Mouse (Mus musculus): Measurements from ENCODE around the gene Hlx. TPM values are rescaled to one million over a fixed set of nuclear protein-coding genes. Genes with fewer than 3 reads are reported as not detected.
A peak's percentile ranks its signal among the peaks of the same experiment; 100 is the strongest.

Gene Hlx
- polyA plus RNA-seq, 1 experiment from 2014 or later: 20.2 TPM

DNA sequence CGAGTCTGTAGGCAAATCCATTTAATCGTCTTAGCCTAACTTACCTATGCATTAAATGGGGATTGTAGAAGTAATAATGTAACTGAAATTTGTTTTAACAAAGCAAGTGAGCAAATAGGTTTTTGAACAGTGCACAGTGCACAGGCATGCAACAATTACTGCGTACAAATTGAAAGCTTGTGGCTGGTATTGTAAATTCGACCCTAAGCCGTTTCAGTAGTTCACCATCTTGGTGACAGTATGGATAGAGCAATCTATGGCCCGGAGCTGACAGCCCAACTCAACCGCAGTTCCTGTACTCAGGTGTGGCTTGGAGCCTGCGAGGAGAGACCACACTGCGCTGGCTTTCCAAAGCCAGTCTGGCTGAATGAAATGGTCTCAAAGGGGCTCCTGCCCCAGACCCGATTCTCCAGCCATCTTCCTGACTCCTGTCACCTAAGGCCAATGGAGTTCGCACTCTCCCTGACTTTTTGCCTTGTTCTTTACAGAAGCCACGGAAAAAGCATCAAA is 14.7 kb downstream of the Hlx start:
- H3K4me1 ChIP-seq (replicated peaks; ENCODE audit: control insufficient read depth, insufficient read depth, low read length): no peaks in the 10 kb centered on the region
- H3K36me3 ChIP-seq (ENCODE audit: control insufficient read depth, insufficient read depth): no peaks in the 10 kb centered on the region
- H3K4me2 ChIP-seq (replicated peaks; ENCODE audit: low read depth): no peak overlapping the region
- ATAC-seq: no peak
- no peak overlapping the region for H3K9ac ChIP-seq (ENCODE audit: low read depth, low read length)
- no peak overlapping the region for H3K27ac ChIP-seq (ENCODE audit: low read depth, low read length)
- no peaks in the 10 kb centered on the region for H3K9me3 ChIP-seq (ENCODE audit: control insufficient read depth)
- H3K27me3 ChIP-seq (replicated peaks; ENCODE audit: control insufficient read depth, insufficient read depth, low read length): peaks cover 69% of the 10 kb centered on the region
- WGBS: 31% methylated on average over 12 of the region's 12 CpGs
- TF ChIP-seq CTCF (IDR thresholded peaks at IDR 0.05; ENCODE audit: low read depth): no peak
- 0 out of 2 replicates have a peak overlapping the region, but pooled peaks have one; percentile 17 for H3K4me3 ChIP-seq (ENCODE audit: low read depth, low read length)

DNA sequence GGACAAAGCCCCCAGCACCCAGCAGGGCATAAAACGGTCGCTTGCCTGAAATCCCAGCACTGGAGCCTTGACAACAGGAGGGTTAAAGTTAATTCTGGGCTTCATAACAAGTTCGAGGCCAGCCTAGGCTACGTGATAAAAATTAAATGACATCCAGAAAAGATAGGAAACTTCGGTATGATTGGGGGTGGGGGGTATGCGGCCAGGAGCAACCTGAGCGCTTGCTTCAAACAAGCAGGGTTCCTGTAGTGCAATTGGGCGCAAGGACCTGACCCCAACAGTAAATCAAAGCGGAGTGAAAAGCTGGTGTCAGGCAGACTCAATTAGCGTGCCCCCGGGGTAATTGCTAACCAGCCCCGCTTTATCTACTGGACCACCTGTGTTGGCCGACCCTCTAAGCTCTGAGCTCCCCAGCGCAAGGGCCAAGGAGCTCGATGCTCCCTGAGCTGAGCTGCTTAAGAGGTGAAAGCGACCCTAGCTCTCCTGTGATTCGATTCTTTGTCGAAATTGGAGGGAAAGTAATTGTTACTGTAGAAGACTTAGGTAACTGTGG is 15.3 kb downstream of the Hlx start:
- Histone ChIP-seq H3K4me1 (replicated peaks; ENCODE audit: control insufficient read depth, insufficient read depth, low read length) (no peaks in the 10 kb centered on the region), H3K36me3 (ENCODE audit: control insufficient read depth, insufficient read depth) (no peaks in the 10 kb centered on the region), H3K27me3 (replicated peaks; ENCODE audit: control insufficient read depth, insufficient read depth, low read length) (peaks cover 63% of the 10 kb centered on the region), H3K4me2 (replicated peaks; ENCODE audit: low read depth) (no peak overlapping the region), H3K9me3 (ENCODE audit: control insufficient read depth) (no peaks in the 10 kb centered on the region), H3K27ac (ENCODE audit: low read depth, low read length) (no peak overlapping the region), H3K9ac (ENCODE audit: low read depth, low read length) (no peak overlapping the region), H3K4me3 (ENCODE audit: low read depth, low read length) (no peak overlapping the region)
- no peak for ATAC-seq
- TF ChIP-seq CTCF (IDR thresholded peaks at IDR 0.05; ENCODE audit: low read depth): no peak
- 20% methylated on average over 18 of the region's 18 CpGs for WGBS

DNA sequence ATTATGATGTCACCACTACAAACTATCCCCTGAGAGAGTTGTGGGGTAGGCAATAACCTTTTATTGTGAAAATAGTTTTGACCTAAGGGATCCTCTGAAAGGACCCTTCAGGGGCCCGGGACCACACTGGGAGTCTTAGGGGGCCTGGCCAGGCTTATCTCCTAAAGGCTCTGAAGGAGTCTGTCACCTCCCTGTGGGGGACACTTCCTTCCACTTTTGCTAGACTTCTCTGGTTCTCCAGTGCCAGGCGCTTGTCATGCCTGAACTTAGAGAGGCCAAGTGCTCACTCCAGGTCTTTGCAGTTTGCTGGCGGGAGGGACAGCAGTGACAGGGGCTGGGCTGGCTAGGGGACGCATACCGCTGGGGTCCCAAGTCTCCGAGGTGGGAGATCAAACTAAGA is 16.3 kb downstream of the Hlx start:
- WGBS: 25% methylated on average over 6 of the region's 6 CpGs
- H3K27me3 ChIP-seq (replicated peaks; ENCODE audit: control insufficient read depth, insufficient read depth, low read length): peaks cover 54% of the 10 kb centered on the region
- TF ChIP-seq CTCF (IDR thresholded peaks at IDR 0.05; ENCODE audit: low read depth): no peak
- H3K36me3 ChIP-seq (ENCODE audit: control insufficient read depth, insufficient read depth): no peaks in the 10 kb centered on the region
- H3K4me3 ChIP-seq (ENCODE audit: low read depth, low read length): no peak overlapping the region
- ATAC-seq: no peak
- no peak overlapping the region for H3K9ac ChIP-seq (ENCODE audit: low read depth, low read length)
- H3K9me3 ChIP-seq (ENCODE audit: control insufficient read depth): no peaks in the 10 kb centered on the region
- no peak overlapping the region for H3K27ac ChIP-seq (ENCODE audit: low read depth, low read length)
- no peaks in the 10 kb centered on the region for H3K4me1 ChIP-seq (replicated peaks; ENCODE audit: control insufficient read depth, insufficient read depth, low read length)
- no peak overlapping the region for H3K4me2 ChIP-seq (replicated peaks; ENCODE audit: low read depth)

DNA sequence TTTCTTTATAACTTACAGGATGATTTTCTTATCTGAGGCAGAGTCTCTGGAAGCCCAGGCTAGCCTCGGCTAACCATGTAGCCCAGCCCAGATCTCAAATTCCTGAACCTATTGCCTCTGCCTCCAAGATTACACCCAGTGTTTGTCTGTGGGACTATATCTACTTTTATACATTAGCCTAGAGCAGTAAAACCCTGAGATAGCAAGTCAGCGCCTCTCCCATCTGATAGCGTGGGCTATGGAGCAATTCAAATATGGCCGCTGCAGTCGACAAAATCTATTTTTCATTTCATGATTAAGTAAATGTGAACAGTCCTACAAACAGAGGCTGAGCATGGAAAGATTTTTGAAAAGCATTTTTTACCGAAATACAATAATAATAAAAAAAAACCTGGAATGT is 16.7 kb downstream of the Hlx start:
- Histone ChIP-seq H3K27me3 (replicated peaks; ENCODE audit: control insufficient read depth, insufficient read depth, low read length) (peaks cover 50% of the 10 kb centered on the region), H3K4me1 (replicated peaks; ENCODE audit: control insufficient read depth, insufficient read depth, low read length) (no peaks in the 10 kb centered on the region), H3K4me3 (ENCODE audit: low read depth, low read length) (no peak overlapping the region), H3K27ac (ENCODE audit: low read depth, low read length) (no peak overlapping the region), H3K9ac (ENCODE audit: low read depth, low read length) (no peak overlapping the region), H3K36me3 (ENCODE audit: control insufficient read depth, insufficient read depth) (no peaks in the 10 kb centered on the region), H3K4me2 (replicated peaks; ENCODE audit: low read depth) (no peak overlapping the region), H3K9me3 (ENCODE audit: control insufficient read depth) (no peaks in the 10 kb centered on the region)
- 25% methylated on average over 6 of the region's 6 CpGs for WGBS
- no peak for ATAC-seq
- TF ChIP-seq CTCF (IDR thresholded peaks at IDR 0.05; ENCODE audit: low read depth): no peak

DNA sequence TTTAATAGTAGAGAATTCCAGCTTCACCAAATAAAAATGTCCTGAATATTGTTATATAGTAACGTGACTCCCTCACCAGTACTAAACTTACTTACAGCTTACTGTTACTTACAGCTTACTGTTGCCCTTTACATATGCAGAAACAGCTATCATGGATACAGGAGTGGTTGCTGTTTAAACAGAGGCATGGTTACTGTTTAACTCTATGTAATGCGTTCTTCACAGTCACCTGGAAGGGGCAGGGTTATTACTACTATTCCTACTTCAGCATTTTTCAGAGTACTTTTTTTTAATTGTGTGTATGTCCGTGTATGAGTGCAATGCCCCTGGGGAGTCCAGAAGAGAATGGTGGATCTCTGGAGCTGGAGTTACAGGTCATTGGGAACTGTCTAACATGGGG is 17.9 kb downstream of the Hlx start:
- H3K27ac ChIP-seq (ENCODE audit: low read depth, low read length): no peak overlapping the region
- no peak overlapping the region for H3K4me3 ChIP-seq (ENCODE audit: low read depth, low read length)
- no peaks in the 10 kb centered on the region for H3K36me3 ChIP-seq (ENCODE audit: control insufficient read depth, insufficient read depth)
- peaks cover 39% of the 10 kb centered on the region for H3K27me3 ChIP-seq (replicated peaks; ENCODE audit: control insufficient read depth, insufficient read depth, low read length)
- 30% methylated on average over 3 of the region's 3 CpGs for WGBS
- H3K9ac ChIP-seq (ENCODE audit: low read depth, low read length): no peak overlapping the region
- no peak for TF ChIP-seq CTCF (IDR thresholded peaks at IDR 0.05; ENCODE audit: low read depth)
- ATAC-seq: no peak
- no peaks in the 10 kb centered on the region for H3K9me3 ChIP-seq (ENCODE audit: control insufficient read depth)
- no peak overlapping the region for H3K4me2 ChIP-seq (replicated peaks; ENCODE audit: low read depth)
- H3K4me1 ChIP-seq (replicated peaks; ENCODE audit: control insufficient read depth, insufficient read depth, low read length): no peaks in the 10 kb centered on the region

DNA sequence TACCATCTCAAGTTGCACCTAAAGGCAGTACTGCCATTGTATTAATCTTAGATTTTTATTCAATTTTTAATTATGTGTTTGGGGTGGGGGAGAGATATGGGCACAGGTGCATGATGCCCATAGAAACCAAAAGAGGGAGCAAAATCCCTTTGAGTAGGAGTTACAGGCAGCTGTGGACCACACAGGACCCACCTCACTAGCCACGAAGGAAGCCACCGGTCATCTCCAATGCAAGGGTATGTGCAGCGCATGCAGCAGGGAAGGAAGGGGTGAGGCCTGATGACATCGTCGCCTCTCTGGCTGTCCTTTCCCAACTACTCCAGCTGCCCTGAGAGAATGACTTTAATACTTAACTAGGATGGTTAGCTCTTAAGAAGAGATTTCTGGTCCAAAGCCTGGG is 18.7 kb downstream of the Hlx start:
- Histone ChIP-seq H3K27me3 (replicated peaks; ENCODE audit: control insufficient read depth, insufficient read depth, low read length) (peaks cover 38% of the 10 kb centered on the region), H3K4me2 (replicated peaks; ENCODE audit: low read depth) (no peak overlapping the region), H3K36me3 (ENCODE audit: control insufficient read depth, insufficient read depth) (no peaks in the 10 kb centered on the region), H3K4me3 (ENCODE audit: low read depth, low read length) (no peak overlapping the region), H3K9ac (ENCODE audit: low read depth, low read length) (no peak overlapping the region), H3K27ac (ENCODE audit: low read depth, low read length) (no peak overlapping the region), H3K4me1 (replicated peaks; ENCODE audit: control insufficient read depth, insufficient read depth, low read length) (no peaks in the 10 kb centered on the region), H3K9me3 (ENCODE audit: control insufficient read depth) (no peaks in the 10 kb centered on the region)
- no peak for TF ChIP-seq CTCF (IDR thresholded peaks at IDR 0.05; ENCODE audit: low read depth)
- WGBS: 67% methylated on average over 5 of the region's 5 CpGs
- no peak for ATAC-seq
